Comparison of ENCODE assay signal across 10 mouse cellular contexts in genomic region chr14:25623698-25624097, GRCm38 (mm10).
DNase-seq lines count a peak whose midpoint lies in the region; ATAC-seq lines count a peak whose summit lies in the region.
"Had no signal": no experiment of that assay in that cellular context is flagged by ENCODE, and none has a peak within 500 bp of the region (broad histone marks: within the 10 kb centered on the region; RNA-seq: fewer than 3 reads in every experiment).

No protein-coding gene starts in this region.

- H3K9me3 ChIP-seq in heart, embryonic 12.5 days (replicated peaks): no peaks in the 10 kb centered on the region
- no peaks in the 10 kb centered on the region for H3K9me3 ChIP-seq in limb, embryonic 12.5 days

- H3K4me1 ChIP-seq in heart, embryonic 12.5 days (replicated peaks): peaks cover 99% of the 10 kb centered on the region
- H3K4me1 ChIP-seq in limb, embryonic 12.5 days (replicated peaks): peaks cover 47% of the 10 kb centered on the region

- no peaks in the 10 kb centered on the region for H3K27me3 ChIP-seq in heart, embryonic 12.5 days (replicated peaks)
- H3K27me3 ChIP-seq in limb, embryonic 12.5 days: no peaks in the 10 kb centered on the region

- no peak overlapping the region for H3K4me2 ChIP-seq in heart, embryonic 12.5 days
- H3K4me2 ChIP-seq in limb, embryonic 12.5 days: no peak overlapping the region

- WGBS in heart, embryonic 12.5 days: 61% methylated on average over 7 of the region's 7 CpGs
- 39% methylated on average over 7 of the region's 7 CpGs for WGBS in limb, embryonic 12.5 days

- no peak overlapping the region for H3K4me3 ChIP-seq in heart, embryonic 12.5 days
- no peak overlapping the region for H3K4me3 ChIP-seq in limb, embryonic 12.5 days (replicated peaks)

- no peak for ATAC-seq in heart, embryonic 12.5 days (ENCODE audit: insufficient number of reproducible peaks, low FRiP score)
- ATAC-seq in limb, embryonic 12.5 days (ENCODE audit: insufficient number of reproducible peaks, insufficient read depth, low FRiP score, low TSS enrichment, low read depth): no peak

- H3K9ac ChIP-seq in heart, embryonic 12.5 days: peak overlapping the region; percentile 7; the same call in 1 of the 2 replicates
- H3K9ac ChIP-seq in limb, embryonic 12.5 days (replicated peaks): 0 out of 2 replicates have a peak overlapping the region, but pooled peaks have one; percentile 27

- H3K27ac ChIP-seq in heart, embryonic 12.5 days (ENCODE audit: poor library complexity, severe bottlenecking): peak overlapping the region; percentile 20; the same call in 1 of the 2 replicates
- peak overlapping the region; percentile 66 for H3K27ac ChIP-seq in limb, embryonic 12.5 days
- H3K27ac ChIP-seq: macrophage had no signal

- H3K36me3 ChIP-seq in heart, embryonic 12.5 days: peaks cover 38% of the 10 kb centered on the region
- H3K36me3 ChIP-seq in limb, embryonic 12.5 days: peaks cover 81% of the 10 kb centered on the region

- DNase-seq in heart, adult 9 months (ENCODE audit: low spot score in 2 of 2): no peak
- DNase-seq in right cerebral cortex, postnatal 36 days (ENCODE audit: low spot score in 2 of 2): peak; percentile 52 to 59
- no peak for DNase-seq in right cerebral cortex, postnatal 4 days
- peak; percentile 73 for DNase-seq in telencephalon, adult 2 months (ENCODE audit: low read depth, low spot score)
- no peak for DNase-seq in ovary, postnatal 10 days (ENCODE audit: low spot score)
- DNase-seq in thymus, postnatal 10 days (ENCODE audit: low spot score in 2 of 2): no peak
- DNase-seq: thymus, postnatal 14 days had no signal

Comparison
In these comparisons a context has a peak if more than half of its experiments do, and no peak if none do; other contexts are left out.
1. DNase-seq: peak in right cerebral cortex, postnatal 36 days (2 of 2) and telencephalon, adult 2 months (single experiment); none in heart, adult 9 months (0 of 2), right cerebral cortex, postnatal 4 days (single experiment), ovary, postnatal 10 days (single experiment) and thymus, postnatal 10 days (0 of 2).